Mouse (Mus musculus) heart, embryonic 13.5 days (tissue): ENCODE measurements at regions not wholly inside any gene's neighbourhood (a gene's known extent, or its start where the extent isn't known, plus 50 kb on each side); places are given as distances from the start of the nearest gene placed in this dataset.

Source experiments
- ATAC-seq: fragments of 200-750 bp; cut with Nextera tagmentation; 2 replicates; pipeline ENCODE4 v1.8.0; 2017; ENCODE audit warnings: moderate TSS enrichment; ENCODE audit not compliant: insufficient number of reproducible peaks, low FRiP score, low TSS enrichment; ENCODE audit errors: extremely low read depth
- H3K27ac ChIP-seq: fragments of 300-500 bp; sonication (generic); replicated peaks from 2 replicates; pipeline ENCODE4 v1.5.1; 2015; ENCODE audit warnings: moderate library complexity, mild to moderate bottlenecking, inconsistent platforms
- H3K27me3 ChIP-seq: fragments of 300-500 bp; sonication (generic); replicated peaks from 2 replicates; pipeline ENCODE4 v1.6.1; 2015; ENCODE audit warnings: mild to moderate bottlenecking, inconsistent platforms
- H3K36me3 ChIP-seq: fragments of 300-500 bp; sonication (generic); 2 replicates; pipeline ENCODE4 v1.6.1; 2015; ENCODE audit warnings: mild to moderate bottlenecking, inconsistent platforms
- H3K4me1 ChIP-seq: fragments of 300-500 bp; sonication (generic); 2 replicates; pipeline ENCODE4 v1.6.1; 2015; ENCODE audit warnings: inconsistent platforms
- H3K4me2 ChIP-seq: fragments of 300-500 bp; sonication (generic); 2 replicates; pipeline ENCODE4 v1.6.1; 2015; ENCODE audit warnings: inconsistent platforms, mild to moderate bottlenecking, moderate library complexity
- H3K4me3 ChIP-seq: fragments of 300-500 bp; sonication (generic); 2 replicates; pipeline ENCODE4 v1.5.1; 2015; ENCODE audit warnings: moderate library complexity, mild to moderate bottlenecking, inconsistent platforms
- H3K9ac ChIP-seq: fragments of 300-500 bp; sonication (generic); 2 replicates; pipeline ENCODE4 v1.6.1; 2015; ENCODE audit warnings: inconsistent platforms, mild to moderate bottlenecking, moderate library complexity
- H3K9me3 ChIP-seq: fragments of 300-500 bp; sonication (generic); 2 replicates; pipeline ENCODE4 v1.6.1; 2016; ENCODE audit warnings: inconsistent platforms
- WGBS: fragments of 180-500 bp; shearing (Covaris S2); methylation state at CpG from one replicate; pipeline ENCODE4 v1.1.7; 2015; ENCODE audit warnings: mixed read lengths; 5-methylcytosine and 5-hydroxymethylcytosine counted together

- peaks cover 5% of the 10 kb centered on the region for H3K4me1 ChIP-seq
- H3K9ac ChIP-seq = no peak overlapping the region
- no peaks in the 10 kb centered on the region for H3K9me3 ChIP-seq
- no peak overlapping the region for H3K4me3 ChIP-seq
- WGBS = 49% methylated on average over 5 of the region's 5 CpGs
- H3K36me3 ChIP-seq = no peaks in the 10 kb centered on the region
- H3K27me3 ChIP-seq = no peaks in the 10 kb centered on the region
- ATAC-seq = no peak
- H3K27ac ChIP-seq = no peak overlapping the region
- H3K4me2 ChIP-seq = peak overlapping the region; percentile 68; the same call in 1 of the 2 replicates
These were observed 332.4 kb upstream of the Tet2 start for GRCm38 (mm10) chr3:133877310-133877709.

GRCm38 (mm10) chr3:133880626-133881025 is 335.7 kb upstream of the Tet2 start:
- no peaks in the 10 kb centered on the region for H3K9me3 ChIP-seq
- H3K27ac ChIP-seq = no peak overlapping the region
- peaks cover 5% of the 10 kb centered on the region for H3K4me1 ChIP-seq
- no peak for ATAC-seq
- H3K4me3 ChIP-seq = no peak overlapping the region
- 22% methylated on average over 1 of the region's 1 CpGs for WGBS
- H3K4me2 ChIP-seq = no peak overlapping the region
- H3K36me3 ChIP-seq = no peaks in the 10 kb centered on the region
- H3K9ac ChIP-seq = no peak overlapping the region
- H3K27me3 ChIP-seq = no peaks in the 10 kb centered on the region

DNA sequence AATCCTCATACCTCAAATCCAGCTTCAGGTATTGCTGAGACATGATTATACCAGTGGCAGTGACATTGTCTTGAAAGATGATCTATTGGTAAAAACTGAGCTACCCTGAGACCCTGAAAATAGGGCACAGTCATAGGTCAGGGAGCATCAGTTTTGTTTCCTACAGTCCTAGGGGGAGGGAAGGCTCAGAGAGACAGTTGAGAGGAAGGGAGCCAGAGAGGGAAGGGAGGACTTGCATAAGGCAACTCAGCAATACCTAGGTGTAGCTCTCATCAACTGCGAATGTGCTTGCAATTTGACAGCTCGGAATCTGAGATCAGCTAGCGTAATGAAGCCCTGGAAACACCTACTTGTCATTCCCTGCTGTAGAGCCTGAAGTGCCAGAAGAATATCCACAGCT is 334.4 kb upstream of the Cxxc4 start:
- WGBS = 62% methylated on average over 3 of the region's 3 CpGs
- Histone ChIP-seq H3K4me3 (no peak overlapping the region), H3K4me1 (no peaks in the 10 kb centered on the region), H3K27ac (no peak overlapping the region), H3K27me3 (no peaks in the 10 kb centered on the region), H3K9me3 (no peaks in the 10 kb centered on the region), H3K4me2 (no peak overlapping the region), H3K36me3 (no peaks in the 10 kb centered on the region), H3K9ac (no peak overlapping the region)
- ATAC-seq = no peak

DNA sequence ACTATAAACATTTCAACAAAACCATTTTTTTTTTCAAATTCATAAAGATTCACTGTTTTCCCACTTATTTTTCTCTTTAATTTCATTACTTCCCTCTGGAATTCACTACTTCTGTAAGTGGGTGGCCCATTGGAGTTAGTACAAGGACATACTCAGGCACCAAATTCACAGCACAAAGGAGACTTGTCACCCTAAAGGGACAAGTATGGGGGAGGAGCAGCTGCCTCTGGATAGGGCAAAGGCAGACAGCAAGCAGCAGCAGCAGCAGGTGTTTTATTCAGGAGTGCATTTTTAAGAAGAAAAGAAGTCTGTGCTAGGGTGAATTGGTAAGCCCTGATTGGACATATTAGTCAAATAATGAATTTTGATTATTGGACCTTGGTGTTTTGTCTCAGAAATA is 314.1 kb upstream of the Cxxc4 start:
- H3K27ac ChIP-seq = no peak overlapping the region
- no peaks in the 10 kb centered on the region for H3K9me3 ChIP-seq
- ATAC-seq = no peak

GRCm38 (mm10) chr3:133965322-133965721 is 271.0 kb upstream of the Cxxc4 start:
- Histone ChIP-seq H3K9me3 (no peaks in the 10 kb centered on the region), H3K36me3 (no peaks in the 10 kb centered on the region), H3K27ac (no peak overlapping the region), H3K9ac (no peak overlapping the region), H3K4me2 (no peak overlapping the region), H3K27me3 (no peaks in the 10 kb centered on the region), H3K4me3 (no peak overlapping the region), H3K4me1 (no peaks in the 10 kb centered on the region)
- 68% methylated on average over 2 of the region's 2 CpGs for WGBS
- ATAC-seq = no peak

More for the DNA sequence above, 314.1 kb upstream of the Cxxc4 start:
- no peaks in the 10 kb centered on the region for H3K27me3 ChIP-seq
- H3K9ac ChIP-seq = no peak overlapping the region
- no peak overlapping the region for H3K4me3 ChIP-seq
- no peaks in the 10 kb centered on the region for H3K36me3 ChIP-seq
- H3K4me2 ChIP-seq = no peak overlapping the region
- no peaks in the 10 kb centered on the region for H3K4me1 ChIP-seq

DNA sequence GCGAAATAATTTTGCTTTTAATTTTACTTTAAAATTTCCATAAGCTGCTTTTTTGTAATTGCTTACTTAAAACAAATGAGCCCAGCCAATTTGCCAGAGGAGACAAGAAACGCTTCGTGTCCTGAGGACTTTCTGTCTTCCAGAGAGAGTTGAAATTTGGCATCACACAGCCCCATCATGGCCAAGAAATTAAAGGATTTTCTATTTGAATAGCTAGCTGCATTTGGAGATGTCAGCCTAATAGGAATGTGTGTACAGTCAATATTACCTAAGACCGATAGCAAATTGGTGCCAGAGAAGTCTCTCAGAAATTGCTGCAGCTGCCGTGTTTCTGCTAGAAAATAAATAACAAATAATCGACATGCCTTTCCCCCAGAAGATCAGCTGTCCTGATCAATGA is 268.1 kb upstream of the Cxxc4 start:
- Histone ChIP-seq H3K9me3 (no peaks in the 10 kb centered on the region), H3K27ac (no peak overlapping the region), H3K27me3 (no peaks in the 10 kb centered on the region), H3K4me3 (no peak overlapping the region), H3K9ac (no peak overlapping the region), H3K4me1 (no peaks in the 10 kb centered on the region), H3K4me2 (no peak overlapping the region), H3K36me3 (no peaks in the 10 kb centered on the region)
- 74% methylated on average over 6 of the region's 6 CpGs for WGBS
- ATAC-seq = no peak

- H3K27ac ChIP-seq = no peak overlapping the region
- H3K9ac ChIP-seq = no peak overlapping the region
- no peaks in the 10 kb centered on the region for H3K9me3 ChIP-seq
- no peaks in the 10 kb centered on the region for H3K27me3 ChIP-seq
- H3K4me2 ChIP-seq = no peak overlapping the region
- WGBS = 77% methylated on average over 2 of the region's 2 CpGs
- no peak for ATAC-seq
- H3K4me1 ChIP-seq = no peaks in the 10 kb centered on the region
- no peak overlapping the region for H3K4me3 ChIP-seq
- H3K36me3 ChIP-seq = no peaks in the 10 kb centered on the region
These were observed 263.5 kb upstream of the Cxxc4 start for GRCm38 (mm10) chr3:133972774-133973173.

GRCm38 (mm10) chr3:133987681-133988080 is 248.6 kb upstream of the Cxxc4 start:
- Histone ChIP-seq H3K4me3 (no peak overlapping the region), H3K9ac (no peak overlapping the region), H3K4me1 (no peaks in the 10 kb centered on the region), H3K27ac (no peak overlapping the region), H3K9me3 (no peaks in the 10 kb centered on the region), H3K4me2 (no peak overlapping the region), H3K27me3 (no peaks in the 10 kb centered on the region), H3K36me3 (no peaks in the 10 kb centered on the region)
- ATAC-seq = no peak
- 57% methylated on average over 2 of the region's 2 CpGs for WGBS

DNA sequence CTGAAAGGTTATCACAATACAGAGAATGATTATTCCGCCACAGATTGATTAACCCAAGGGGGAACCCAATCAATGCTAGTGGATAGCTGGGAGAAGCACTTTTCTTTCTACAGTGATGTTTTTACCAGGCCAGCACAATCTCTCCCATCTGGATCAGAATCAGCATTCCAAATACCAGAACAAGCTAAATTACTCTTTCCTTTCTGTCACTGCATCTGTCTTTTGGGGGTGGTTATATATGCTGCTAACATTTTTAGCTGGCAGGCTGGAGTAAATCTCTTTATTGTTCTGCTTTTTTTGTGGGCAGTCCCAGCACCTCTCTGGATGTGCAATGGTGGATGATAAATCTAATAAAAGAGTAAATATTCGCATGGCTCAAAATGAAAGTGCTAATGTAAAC is 242.3 kb upstream of the Cxxc4 start:
- ATAC-seq = no peak
- Histone ChIP-seq H3K36me3 (no peaks in the 10 kb centered on the region), H3K9ac (no peak overlapping the region), H3K27ac (no peak overlapping the region), H3K9me3 (no peaks in the 10 kb centered on the region), H3K4me1 (no peaks in the 10 kb centered on the region), H3K27me3 (no peaks in the 10 kb centered on the region), H3K4me3 (no peak overlapping the region), H3K4me2 (no peak overlapping the region)
- WGBS = 70% methylated on average over 2 of the region's 2 CpGs

GRCm38 (mm10) chr3:133999965-134000364 is 236.3 kb upstream of the Cxxc4 start:
- no peaks in the 10 kb centered on the region for H3K4me1 ChIP-seq
- 71% methylated on average over 8 of the region's 8 CpGs for WGBS
- H3K9ac ChIP-seq = no peak overlapping the region
- no peaks in the 10 kb centered on the region for H3K36me3 ChIP-seq
- no peaks in the 10 kb centered on the region for H3K9me3 ChIP-seq
- H3K27ac ChIP-seq = no peak overlapping the region
- H3K27me3 ChIP-seq = no peaks in the 10 kb centered on the region
- no peak overlapping the region for H3K4me3 ChIP-seq
- H3K4me2 ChIP-seq = no peak overlapping the region
- ATAC-seq = no peak

- Histone ChIP-seq H3K27ac (no peak overlapping the region), H3K9ac (no peak overlapping the region), H3K4me3 (no peak overlapping the region), H3K36me3 (no peaks in the 10 kb centered on the region), H3K27me3 (no peaks in the 10 kb centered on the region), H3K4me1 (no peaks in the 10 kb centered on the region), H3K9me3 (no peaks in the 10 kb centered on the region), H3K4me2 (no peak overlapping the region)
- 78% methylated on average over 1 of the region's 1 CpGs for whole genome bisulfite sequencing
- no peak for ATAC-seq
These were observed 235.7 kb upstream of the Cxxc4 start for GRCm38 (mm10) chr3:134000595-134000994.

GRCm38 (mm10) chr3:134014805-134015204 is 221.5 kb upstream of the Cxxc4 start:
- ATAC-seq = peak; percentile 58; the same call in 1 of the 2 replicates

More at GRCm38 (mm10) chr3:134014805-134015204, 221.5 kb upstream of the Cxxc4 start:
- Histone ChIP-seq H3K9ac (no peak overlapping the region), H3K36me3 (no peaks in the 10 kb centered on the region), H3K27me3 (no peaks in the 10 kb centered on the region), H3K4me2 (no peak overlapping the region), H3K4me1 (0 out of 2 replicates have a peak, but pooled peaks cover 4% of the 10 kb centered on the region), H3K4me3 (no peak overlapping the region), H3K27ac (no peak overlapping the region), H3K9me3 (no peaks in the 10 kb centered on the region)
- 49% methylated on average over 2 of the region's 2 CpGs for WGBS
